27 mouse cellular contexts compared by ENCODE assay signal in the genomic region with DNA sequence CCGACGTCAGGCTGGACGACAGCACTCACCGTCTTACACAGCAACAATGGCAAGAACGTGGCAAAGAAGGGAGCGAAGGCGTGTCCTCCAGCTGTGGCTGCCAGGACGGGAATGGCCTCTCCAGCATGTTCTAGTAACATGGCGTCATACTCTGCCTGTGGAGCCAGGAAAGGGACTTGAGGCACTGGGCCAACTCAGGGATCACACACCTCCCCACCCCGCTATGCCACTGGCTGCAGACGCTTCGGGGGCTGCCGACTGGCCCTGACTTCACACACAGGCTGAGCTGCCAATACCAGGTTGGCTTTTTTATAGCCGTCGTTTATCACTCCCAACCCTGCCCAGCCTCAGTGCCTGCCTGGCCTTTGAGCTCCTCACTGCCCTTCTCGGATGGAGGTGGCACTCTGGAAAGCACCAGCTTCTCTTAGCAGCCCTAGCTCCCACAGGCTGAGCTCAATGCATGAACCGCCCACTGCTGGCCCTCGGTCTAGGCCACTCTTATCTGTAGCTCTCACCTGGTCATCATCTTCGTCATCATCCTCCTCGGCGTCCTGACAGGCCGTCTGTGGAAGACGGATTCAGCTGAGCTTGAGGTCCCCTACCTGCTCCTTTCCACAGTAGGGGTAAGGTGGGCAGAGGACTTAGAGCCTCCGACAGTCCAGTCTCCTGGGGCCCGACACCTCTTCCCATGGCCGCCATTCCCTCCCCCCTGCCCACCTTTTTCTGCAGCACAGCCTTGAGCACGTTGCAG. TPM values are rescaled to one million over a fixed set of nuclear protein-coding genes. Genes with fewer than 3 reads are reported as not detected.
A peak's percentile ranks its signal among the peaks of the same experiment; 100 is the strongest.
DNase-seq lines count a peak whose midpoint lies in the region; ATAC-seq and TF ChIP-seq lines count a peak whose summit lies in the region.
"Had no signal": no experiment of that assay in that cellular context is flagged by ENCODE, and none has a peak within 500 bp of the region (broad histone marks: within the 10 kb centered on the region; RNA-seq: fewer than 3 reads in every experiment).

No protein-coding gene starts in this region.

- no peak for ATAC-seq in heart, embryonic 12.5 days (ENCODE audit: insufficient number of reproducible peaks, low FRiP score)
- peak; percentile 54 for ATAC-seq in erythroblast, adult 5-6 weeks (replicated peaks; ENCODE audit: low FRiP score, poor library complexity, severe bottlenecking)
- ATAC-seq in liver, embryonic 12.5 days, result peak; percentile 40; the same call in 1 of the 2 replicates
- no peak for ATAC-seq in kidney, embryonic 16.5 days (ENCODE audit: low FRiP score, low TSS enrichment)
- ATAC-seq: forebrain, embryonic 15.5 days had no signal

- no peak; the same call in 1 of the 2 replicates for TF ChIP-seq CTCF in small intestine, adult 2 months (IDR thresholded peaks at IDR 0.05; ENCODE audit: extremely low read depth, insufficient read length, insufficient replicate concordance, low read depth, low read length)

- DNase-seq in heart, postnatal 4 days, result peak; percentile 20
- DNase-seq in ovary, postnatal 36 days (ENCODE audit: low spot score), result no peak
- DNase-seq: adrenal gland, adult 2 months; B cell, adult 2 months; cerebellum, adult 18-20 months; cerebellum, postnatal 36 days; embryo, embryonic 11 days; gastrocnemius, postnatal 14 days; heart, postnatal 14 days; kidney, adult 8-10 months; kidney, postnatal 14 days; left cerebral cortex, postnatal 4 days; midbrain, embryonic 14.5 days; right cerebral cortex, postnatal 14 days; spleen, adult 18-20 months had no signal

- 88% methylated on average over 27 of the region's 27 CpGs for WGBS in heart, embryonic 12.5 days
- WGBS in liver, embryonic 12.5 days (ENCODE audit: insufficient replicate concordance), result 78% methylated on average over 27 of the region's 27 CpGs
- WGBS in small intestine, adult 2 months, result 73% methylated on average over 27 of the region's 27 CpGs
- WGBS in kidney, embryonic 16.5 days, result 76% methylated on average over 27 of the region's 27 CpGs

- no peak for TF ChIP-seq POLR2A in small intestine, adult 2 months (IDR thresholded peaks at IDR 0.05; ENCODE audit: low read depth, low read length)

- no peak overlapping the region for H3K9ac ChIP-seq in heart, embryonic 12.5 days
- no peak overlapping the region for H3K9ac ChIP-seq in liver, embryonic 12.5 days
- H3K9ac ChIP-seq in kidney, embryonic 16.5 days (replicated peaks; ENCODE audit: low read length), result no peak overlapping the region
- H3K9ac ChIP-seq: embryonic facial prominence, embryonic 13.5 days; forebrain, embryonic 15.5 days; hindbrain, embryonic 13.5 days; limb, embryonic 15.5 days had no signal

- peaks cover 7% of the 10 kb centered on the region for H3K4me1 ChIP-seq in heart, embryonic 12.5 days (replicated peaks)
- H3K4me1 ChIP-seq in liver, embryonic 12.5 days, result peaks cover 25% of the 10 kb centered on the region
- peaks cover 15% of the 10 kb centered on the region for H3K4me1 ChIP-seq in small intestine, adult 2 months (ENCODE audit: control insufficient read depth, insufficient read depth, insufficient read length, low read length)
- H3K4me1 ChIP-seq in kidney, embryonic 16.5 days (ENCODE audit: insufficient read depth, low read length), result no peaks in the 10 kb centered on the region
- H3K4me1 ChIP-seq: embryonic facial prominence, embryonic 13.5 days; forebrain, embryonic 15.5 days; hindbrain, embryonic 13.5 days; limb, embryonic 15.5 days had no signal

- no peak overlapping the region for H3K4me3 ChIP-seq in heart, embryonic 12.5 days
- H3K4me3 ChIP-seq in liver, embryonic 12.5 days, result no peak overlapping the region
- no peak overlapping the region for H3K4me3 ChIP-seq in small intestine, adult 2 months (ENCODE audit: low read depth, low read length)
- no peak overlapping the region for H3K4me3 ChIP-seq in kidney, embryonic 16.5 days (ENCODE audit: low read length)
- H3K4me3 ChIP-seq: embryonic facial prominence, embryonic 13.5 days; forebrain, embryonic 15.5 days; heart, adult 2 months; hindbrain, embryonic 13.5 days; limb, embryonic 15.5 days had no signal

- H3K9me3 ChIP-seq in heart, embryonic 12.5 days (replicated peaks), result no peaks in the 10 kb centered on the region
- H3K9me3 ChIP-seq in liver, embryonic 12.5 days (replicated peaks), result no peaks in the 10 kb centered on the region
- H3K9me3 ChIP-seq in kidney, embryonic 16.5 days (ENCODE audit: low read length), result no peaks in the 10 kb centered on the region
- H3K9me3 ChIP-seq: embryonic facial prominence, embryonic 13.5 days; forebrain, embryonic 15.5 days; hindbrain, embryonic 13.5 days; limb, embryonic 15.5 days had no signal

- peaks cover 99% of the 10 kb centered on the region for H3K36me3 ChIP-seq in heart, embryonic 12.5 days
- peaks cover 97% of the 10 kb centered on the region for H3K36me3 ChIP-seq in liver, embryonic 12.5 days
- H3K36me3 ChIP-seq in small intestine, adult 2 months (ENCODE audit: control insufficient read depth, insufficient read depth, low read length), result peaks cover 52% of the 10 kb centered on the region
- peaks cover 93% of the 10 kb centered on the region for H3K36me3 ChIP-seq in kidney, embryonic 16.5 days (ENCODE audit: insufficient read depth, low read length)

- no peak overlapping the region for H3K27ac ChIP-seq in heart, embryonic 12.5 days (ENCODE audit: poor library complexity, severe bottlenecking)
- H3K27ac ChIP-seq in liver, embryonic 12.5 days, result no peak overlapping the region
- H3K27ac ChIP-seq in small intestine, adult 2 months (ENCODE audit: insufficient read depth, low read depth, low read length), result peak overlapping the region; percentile 33
- H3K27ac ChIP-seq in kidney, embryonic 16.5 days (ENCODE audit: low read length), result no peak overlapping the region
- H3K27ac ChIP-seq: embryonic facial prominence, embryonic 13.5 days; forebrain, embryonic 15.5 days; heart, adult 2 months; hindbrain, embryonic 13.5 days; limb, embryonic 15.5 days had no signal

- no peaks in the 10 kb centered on the region for H3K27me3 ChIP-seq in heart, embryonic 12.5 days (replicated peaks)
- no peaks in the 10 kb centered on the region for H3K27me3 ChIP-seq in liver, embryonic 12.5 days (replicated peaks)
- no peaks in the 10 kb centered on the region for H3K27me3 ChIP-seq in small intestine, adult 2 months (ENCODE audit: control insufficient read depth, insufficient read depth, low read length)
- H3K27me3 ChIP-seq in kidney, embryonic 16.5 days (ENCODE audit: insufficient read depth, low read length), result no peaks in the 10 kb centered on the region
- H3K27me3 ChIP-seq: CH12.LX; embryonic facial prominence, embryonic 13.5 days; forebrain, embryonic 15.5 days; hindbrain, embryonic 13.5 days; limb, embryonic 15.5 days had no signal

- H3K4me2 ChIP-seq in heart, embryonic 12.5 days, result no peak overlapping the region
- H3K4me2 ChIP-seq in liver, embryonic 12.5 days, result no peak overlapping the region
- H3K4me2 ChIP-seq in kidney, embryonic 16.5 days (replicated peaks; ENCODE audit: low read depth, low read length), result no peak overlapping the region
- H3K4me2 ChIP-seq: embryonic facial prominence, embryonic 13.5 days; forebrain, embryonic 15.5 days; hindbrain, embryonic 13.5 days; limb, embryonic 15.5 days had no signal

RNA-seq across cellular contexts. Expression of a gene that starts 7.5 kb away (rescaled TPM):
- 10 to 100 TPM; 64.6 to 67.1 TPM for total RNA-seq in heart, postnatal 4 days (2021)
- polyA plus RNA-seq in heart, embryonic 12.5 days (2016; fragmentation: Nextera tagmentation; extraction: Ambion mirVana), result 66.1 and 68.4 TPM in 2 replicates
- 3.7 and 29.7 TPM in 2 replicates for total RNA-seq in erythroblast, adult 5-6 weeks (2015; ENCODE audit: low replicate concordance)
- total RNA-seq in erythroblast, adult 5-6 weeks (2017; ENCODE audit: low replicate concordance), result 7.0 and 13.8 TPM in 2 replicates
- 46.0 and 48.8 TPM in 2 replicates for polyA plus RNA-seq in liver, embryonic 12.5 days (2016; fragmentation: Nextera tagmentation; extraction: Ambion mirVana)
- 35.4 and 37.2 TPM in 2 replicates for polyA plus RNA-seq in small intestine, adult 2 months (2012; rRNA removed)
- polyA plus RNA-seq in kidney, embryonic 16.5 days (2015; fragmentation: Nextera tagmentation; extraction: Ambion mirVana), result 120 and 130 TPM in 2 replicates

RNA-seq across cellular contexts. Expression of a gene that starts 9.4 kb away (rescaled TPM):
- total RNA-seq in heart, postnatal 4 days (2021), result 1 to 10 TPM; 3.7 to 4.3 TPM
- polyA plus RNA-seq in heart, embryonic 12.5 days (2016; fragmentation: Nextera tagmentation; extraction: Ambion mirVana), result 3.4 and 5.2 TPM in 2 replicates
- 0.96 and 5.4 TPM in 2 replicates for total RNA-seq in erythroblast, adult 5-6 weeks (2015; ENCODE audit: low replicate concordance)
- total RNA-seq in erythroblast, adult 5-6 weeks (2017; ENCODE audit: low replicate concordance), result 5.4 TPM in 1 of 2 replicates, not detected in the other
- 1.8 and 2.8 TPM in 2 replicates for polyA plus RNA-seq in liver, embryonic 12.5 days (2016; fragmentation: Nextera tagmentation; extraction: Ambion mirVana)
- polyA plus RNA-seq in small intestine, adult 2 months (2012; rRNA removed), result 8.6 and 9.3 TPM in 2 replicates
- polyA plus RNA-seq in kidney, embryonic 16.5 days (2015; fragmentation: Nextera tagmentation; extraction: Ambion mirVana), result 1.5 and 1.6 TPM in 2 replicates
- total RNA-seq: MEL had no signal

RNA-seq across cellular contexts. Expression of a gene that starts 10.4 kb away (rescaled TPM):
- under 1 TPM; 0.43 to 0.54 TPM for total RNA-seq in heart, postnatal 4 days (2021)
- 16.5 and 17.5 TPM in 2 replicates for polyA plus RNA-seq in heart, embryonic 12.5 days (2016; fragmentation: Nextera tagmentation; extraction: Ambion mirVana)
- 1.7 TPM in 1 of 2 replicates, not detected in the other for total RNA-seq in erythroblast, adult 5-6 weeks (2015; ENCODE audit: low replicate concordance)
- 0.84 and 2.2 TPM in 2 replicates for total RNA-seq in erythroblast, adult 5-6 weeks (2017; ENCODE audit: low replicate concordance)
- polyA plus RNA-seq in liver, embryonic 12.5 days (2016; fragmentation: Nextera tagmentation; extraction: Ambion mirVana), result 1.8 and 3.2 TPM in 2 replicates
- polyA plus RNA-seq in small intestine, adult 2 months (2012; rRNA removed), result 8.7 and 19.2 TPM in 2 replicates
- polyA plus RNA-seq in kidney, embryonic 16.5 days (2015; fragmentation: Nextera tagmentation; extraction: Ambion mirVana), result 23.0 and 24.2 TPM in 2 replicates
- total RNA-seq: CH12.LX had no signal

RNA-seq across cellular contexts. Expression of a gene that starts 15.4 kb away (rescaled TPM):
- total RNA-seq in heart, postnatal 4 days (2021), result 10 to 100 TPM; 60.1 to 72.3 TPM
- polyA plus RNA-seq in heart, embryonic 12.5 days (2016; fragmentation: Nextera tagmentation; extraction: Ambion mirVana), result 86.2 and 92.6 TPM in 2 replicates
- total RNA-seq in erythroblast, adult 5-6 weeks (2015; ENCODE audit: low replicate concordance), result 9.6 and 14.2 TPM in 2 replicates
- total RNA-seq in erythroblast, adult 5-6 weeks (2017; ENCODE audit: low replicate concordance), result 12.0 and 20.5 TPM in 2 replicates
- 64.9 and 69.7 TPM in 2 replicates for polyA plus RNA-seq in liver, embryonic 12.5 days (2016; fragmentation: Nextera tagmentation; extraction: Ambion mirVana)
- 58.8 and 104 TPM in 2 replicates for polyA plus RNA-seq in small intestine, adult 2 months (2012; rRNA removed)
- 137 and 139 TPM in 2 replicates for polyA plus RNA-seq in kidney, embryonic 16.5 days (2015; fragmentation: Nextera tagmentation; extraction: Ambion mirVana)

RNA-seq across cellular contexts. Expression of a gene that starts 21.7 kb away (rescaled TPM):
- total RNA-seq in heart, postnatal 4 days (2021), result 1 to 10 TPM; 1.1 to 1.2 TPM
- polyA plus RNA-seq in heart, embryonic 12.5 days (2016; fragmentation: Nextera tagmentation; extraction: Ambion mirVana), result 0.45 and 0.60 TPM in 2 replicates
- total RNA-seq in erythroblast, adult 5-6 weeks (2015; ENCODE audit: low replicate concordance), result 0.84 TPM in 1 of 2 replicates, not detected in the other
- total RNA-seq in erythroblast, adult 5-6 weeks (2017; ENCODE audit: low replicate concordance), result 0.28 and 0.68 TPM in 2 replicates
- polyA plus RNA-seq in liver, embryonic 12.5 days (2016; fragmentation: Nextera tagmentation; extraction: Ambion mirVana), result 0.18 and 0.30 TPM in 2 replicates
- 0.56 and 1.1 TPM in 2 replicates for polyA plus RNA-seq in small intestine, adult 2 months (2012; rRNA removed)
- 1.1 and 1.3 TPM in 2 replicates for polyA plus RNA-seq in kidney, embryonic 16.5 days (2015; fragmentation: Nextera tagmentation; extraction: Ambion mirVana)

Comparison
In these comparisons a context has a peak if more than half of its experiments do, and no peak if none do; other contexts are left out.
1. ATAC-seq: peak in erythroblast, adult 5-6 weeks (single experiment) and liver, embryonic 12.5 days (single experiment); none in heart, embryonic 12.5 days (single experiment) and kidney, embryonic 16.5 days (single experiment).